Mouse (Mus musculus): ENCODE measurements at regions not wholly inside any gene's neighbourhood (a gene's known extent, or its start where the extent isn't known, plus 50 kb on each side); places are given as distances from the start of the nearest gene placed in this dataset.
A peak's percentile ranks its signal among the peaks of the same experiment; 100 is the strongest.

DNA sequence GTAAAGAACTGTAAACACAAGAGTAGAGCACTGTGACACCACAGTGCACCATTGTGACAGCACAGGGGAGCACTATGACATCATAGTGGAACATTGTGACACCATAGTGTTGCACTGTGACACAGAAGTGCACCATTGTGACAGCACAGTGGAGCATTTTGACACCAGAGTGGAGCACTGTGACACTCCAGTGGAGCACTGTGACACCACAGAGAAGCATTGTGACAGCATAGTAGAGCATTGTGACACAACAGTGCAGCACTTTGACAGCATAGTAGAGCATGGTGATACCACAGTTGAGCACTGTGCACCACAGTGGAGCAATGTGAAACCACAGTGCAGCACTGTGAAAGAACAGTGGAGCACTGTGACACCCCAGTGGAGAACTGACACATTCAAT lies 2750.4 kb upstream of the Gm8797 start:
- DNase-seq (ENCODE audit: low spot score): no peak

DNA sequence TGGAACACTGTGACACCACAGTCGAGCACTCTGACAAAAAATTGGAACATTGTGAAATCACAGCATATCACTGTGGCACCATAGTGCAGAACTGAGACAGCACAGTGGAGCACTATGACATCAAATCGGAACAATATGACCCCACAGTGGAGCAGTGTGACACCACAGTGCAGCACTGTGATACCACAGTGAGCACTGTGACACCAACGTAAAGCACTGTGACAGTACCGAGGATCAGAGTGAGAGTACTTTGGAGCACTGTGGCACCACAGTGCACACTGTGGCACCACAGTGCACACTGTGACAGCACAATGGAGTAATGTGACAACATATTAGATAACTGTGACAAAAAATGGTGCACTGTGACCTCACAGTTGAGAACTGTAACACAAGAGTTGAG lies 2749.4 kb upstream of the Gm8797 start:
- DNase-seq (ENCODE audit: low spot score): no peak

DNA sequence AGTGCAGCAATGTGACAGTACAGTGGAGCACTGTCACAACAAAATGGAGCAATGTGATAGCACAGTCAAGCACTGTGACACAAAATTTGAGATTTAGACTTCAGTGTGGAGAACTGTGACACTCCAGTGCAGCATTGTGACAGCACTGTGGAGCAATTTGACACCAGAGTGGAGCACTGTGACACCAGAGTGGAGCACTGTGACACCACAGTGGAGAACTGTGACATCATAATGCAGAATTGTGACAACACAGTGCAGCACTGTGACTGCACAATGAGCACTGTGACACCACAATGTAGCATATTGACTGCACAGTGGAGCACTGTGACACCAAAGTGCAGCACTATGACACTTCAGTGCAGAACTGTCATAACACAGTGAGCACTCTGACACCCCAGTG lies 2749.0 kb upstream of the Gm8797 start:
- peak; percentile 19 for DNase-seq (ENCODE audit: low spot score)

DNA sequence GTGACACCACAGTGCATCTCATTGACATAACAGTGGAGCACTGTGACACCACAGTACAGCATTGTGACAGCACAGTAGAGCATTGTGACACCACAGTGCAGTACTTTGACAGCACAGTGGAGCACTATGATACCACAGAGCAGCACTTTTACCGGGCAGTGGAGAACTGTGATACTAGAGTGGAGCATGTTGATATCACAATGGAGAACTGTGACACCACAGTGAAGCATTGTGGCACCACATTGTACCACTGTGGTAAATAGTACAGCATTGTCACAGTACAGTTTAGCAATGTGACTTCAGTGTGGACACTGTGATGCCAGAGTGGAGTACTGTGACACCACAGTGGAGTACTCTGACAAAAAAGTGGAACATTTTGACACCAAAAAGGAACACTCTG lies 2747.2 kb upstream of the Gm8797 start:
- no peak for DNase-seq (ENCODE audit: low spot score)

DNA sequence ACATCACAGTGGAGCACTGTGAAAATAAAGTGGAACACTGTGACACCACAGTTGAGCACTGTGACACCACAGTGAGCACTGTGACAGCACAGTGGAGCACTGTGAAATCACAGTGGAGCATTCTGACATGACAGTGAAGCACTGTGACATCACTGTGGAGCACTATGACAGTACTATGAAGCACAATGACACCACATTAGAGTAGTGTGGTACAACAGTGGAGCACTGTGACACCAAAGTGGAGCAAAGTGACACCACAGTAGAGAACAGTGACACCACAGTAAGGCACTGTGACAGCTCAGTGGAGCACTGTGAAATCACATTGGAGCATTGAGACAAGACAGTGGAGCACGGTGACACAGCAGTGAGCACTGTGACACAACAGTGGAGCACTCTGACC lies 2739.5 kb upstream of the Gm8797 start:
- peak; percentile 30 for DNase-seq (ENCODE audit: low spot score)

DNA sequence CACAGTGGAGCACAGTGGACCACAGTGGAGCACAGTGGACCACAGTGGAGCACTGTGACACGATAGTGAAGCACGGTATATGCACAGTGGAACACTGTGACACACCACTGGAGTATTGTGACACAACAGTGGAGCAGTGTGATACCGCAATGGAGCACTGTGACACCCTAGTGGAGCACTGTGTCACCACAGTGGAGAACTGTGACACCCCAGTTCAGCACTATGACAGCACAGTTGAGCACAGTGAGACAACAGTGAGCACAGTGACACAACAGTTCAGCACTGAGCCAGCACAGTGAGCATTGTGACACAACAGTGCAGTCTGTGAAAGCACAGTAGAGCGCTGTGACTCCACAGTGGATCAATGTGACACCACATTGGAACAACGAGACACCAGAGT lies 2737.7 kb upstream of the Gm8797 start:
- DNase-seq (ENCODE audit: low spot score): peak; percentile 23

DNA sequence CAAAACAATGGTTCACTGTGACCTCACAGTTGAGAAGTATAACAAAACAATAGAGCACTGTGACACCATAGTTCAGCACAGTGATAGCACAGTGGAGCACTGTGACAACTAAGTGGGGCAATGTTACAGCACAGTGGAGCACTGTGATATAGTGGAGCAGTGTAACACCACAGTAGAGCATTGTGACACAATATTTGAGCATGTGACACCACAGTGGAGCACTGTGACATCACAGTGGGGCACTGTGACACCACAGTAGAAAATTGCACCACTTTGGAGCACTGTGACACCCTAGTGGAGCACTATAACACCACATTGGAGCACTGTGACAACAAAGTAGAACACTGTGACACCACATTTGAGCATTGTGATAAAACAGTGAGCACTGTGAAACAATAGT lies 2735.6 kb upstream of the Gm8797 start:
- DNase-seq (ENCODE audit: low spot score): peak; percentile 14

DNA sequence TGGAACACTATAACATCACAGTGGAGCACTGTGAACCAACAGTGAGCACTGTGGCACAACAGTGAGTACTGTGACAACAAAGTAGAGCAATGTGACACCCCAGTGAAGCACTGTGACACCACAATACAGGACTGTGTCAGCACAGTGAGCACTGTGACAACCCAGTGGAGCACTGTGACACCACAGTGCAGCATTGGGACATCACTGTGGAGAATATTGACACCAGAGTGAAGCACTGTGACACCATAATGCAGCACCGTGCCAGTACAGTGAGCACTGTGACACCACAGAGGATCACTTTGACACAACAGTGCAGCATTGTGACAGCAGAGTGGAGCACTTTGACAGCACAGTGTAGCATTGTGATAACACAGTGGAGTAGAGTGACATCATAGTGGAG lies 2734.0 kb upstream of the Gm8797 start:
- DNase-seq (ENCODE audit: low spot score): peak; percentile 18

DNA sequence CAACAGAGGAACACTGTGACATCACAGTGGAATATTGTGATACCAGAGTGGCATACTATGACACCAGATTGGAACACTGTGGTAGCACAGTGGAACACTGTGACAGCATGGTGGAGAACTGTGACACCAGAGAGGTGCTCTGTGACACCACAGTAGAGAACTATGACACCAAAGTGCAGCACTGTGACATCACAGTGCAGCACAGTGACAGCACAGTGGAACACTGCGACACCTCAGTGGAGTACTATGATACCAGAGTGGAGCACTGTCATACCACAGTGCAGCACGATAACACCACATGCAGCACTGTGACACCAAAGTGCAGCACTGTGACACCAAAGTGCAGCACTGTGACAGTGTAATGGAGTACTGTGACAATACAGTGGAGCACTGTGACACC lies 2717.8 kb upstream of the Gm8797 start:
- peak; percentile 12 for DNase-seq (ENCODE audit: low spot score)
